Mouse (Mus musculus): ENCODE measurements around the gene Lcmt2. TPM values are rescaled to one million over a fixed set of nuclear protein-coding genes. Genes with fewer than 3 reads are reported as not detected.
A peak's percentile ranks its signal among the peaks of the same experiment; 100 is the strongest.

Lcmt2 gene
- polyA plus RNA-seq, 1 experiment from 2014 or later, result 14.0 TPM

GRCm38 (mm10) chr2:121169173-121169572 is 28.7 kb upstream of the Lcmt2 start:
- WGBS (ENCODE audit: insufficient replicate concordance), result 46% methylated on average over 4 of the region's 4 CpGs
- Histone ChIP-seq H3K4me2 (peak overlapping the region; percentile 96), H3K27ac (ENCODE audit: low read depth, low read length) (no peak overlapping the region), H3K9me3 (replicated peaks; ENCODE audit: control insufficient read depth, low read length) (no peaks in the 10 kb centered on the region), H3K36me3 (ENCODE audit: control insufficient read depth, insufficient read depth, low read length) (no peaks in the 10 kb centered on the region; the same call in 1 of the 2 replicates), H3K4me1 (ENCODE audit: control insufficient read depth, insufficient read depth, low read length) (peaks cover 15% of the 10 kb centered on the region), H3K4me3 (ENCODE audit: low read depth, low read length) (peak overlapping the region; percentile 97), H3K9ac (ENCODE audit: low read depth, low read length) (peak overlapping the region; percentile 93; the same call in 1 of the 2 replicates), H3K27me3 (ENCODE audit: control insufficient read depth, insufficient read depth, low read length) (no peaks in the 10 kb centered on the region)
- no peak for ATAC-seq (replicated peaks; ENCODE audit: insufficient number of reproducible peaks, low FRiP score, low TSS enrichment)

DNA sequence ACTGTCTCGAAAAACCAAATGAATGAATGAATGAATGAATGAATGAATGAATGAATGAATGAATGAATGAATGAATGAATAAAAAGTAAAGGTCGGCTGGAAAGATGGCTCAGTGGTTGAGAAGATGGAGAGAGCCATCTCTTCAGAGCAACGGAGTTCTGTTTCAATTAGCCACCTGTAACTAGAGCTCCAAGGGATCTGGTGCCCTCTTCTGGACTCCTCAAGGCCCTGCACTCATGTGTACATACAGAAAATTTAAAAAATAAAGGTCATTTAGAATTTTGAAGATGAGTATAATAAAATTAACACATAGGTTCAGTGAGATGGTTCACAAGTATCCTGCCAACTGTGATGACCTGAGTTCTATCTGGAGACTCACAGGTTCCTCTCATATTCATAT is 12.6 kb upstream of the Lcmt2 start:
- no peak overlapping the region for H3K4me3 ChIP-seq (ENCODE audit: low read depth, low read length)
- H3K27me3 ChIP-seq (ENCODE audit: control insufficient read depth, insufficient read depth, low read length), result no peaks in the 10 kb centered on the region
- H3K4me2 ChIP-seq, result no peak overlapping the region
- no peak for ATAC-seq (replicated peaks; ENCODE audit: insufficient number of reproducible peaks, low FRiP score, low TSS enrichment)
- peaks cover 6% of the 10 kb centered on the region for H3K36me3 ChIP-seq (ENCODE audit: control insufficient read depth, insufficient read depth, low read length)
- H3K27ac ChIP-seq (ENCODE audit: low read depth, low read length), result no peak overlapping the region
- no peaks in the 10 kb centered on the region for H3K9me3 ChIP-seq (replicated peaks; ENCODE audit: control insufficient read depth, low read length)
- 81% methylated on average over 3 of the region's 3 CpGs for WGBS (ENCODE audit: insufficient replicate concordance)
- H3K9ac ChIP-seq (ENCODE audit: low read depth, low read length), result no peak overlapping the region
- no peaks in the 10 kb centered on the region for H3K4me1 ChIP-seq (ENCODE audit: control insufficient read depth, insufficient read depth, low read length)

DNA sequence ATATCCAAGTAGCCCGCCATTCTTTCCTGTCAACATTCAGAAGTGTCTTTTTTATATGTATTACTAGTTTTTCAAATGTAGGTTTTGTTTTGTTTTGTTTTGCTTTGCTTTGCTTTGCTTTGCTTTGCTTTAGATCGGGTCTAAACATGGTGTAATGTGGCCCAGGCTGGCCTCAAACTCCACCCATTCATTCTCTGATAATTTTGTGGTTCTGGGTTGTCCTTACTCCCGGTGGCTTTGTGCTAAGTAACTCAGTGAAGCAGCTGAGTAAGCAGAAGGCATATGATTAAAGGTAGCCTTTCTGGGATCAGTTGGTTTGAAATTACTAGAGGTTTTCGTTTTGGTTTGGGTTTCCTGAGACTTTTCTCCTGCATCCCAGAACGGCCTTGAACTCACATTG is 9.2 kb upstream of the Lcmt2 start:
- Histone ChIP-seq H3K4me2 (no peak overlapping the region), H3K9ac (ENCODE audit: low read depth, low read length) (no peak overlapping the region), H3K9me3 (replicated peaks; ENCODE audit: control insufficient read depth, low read length) (no peaks in the 10 kb centered on the region), H3K27ac (ENCODE audit: low read depth, low read length) (no peak overlapping the region), H3K4me3 (ENCODE audit: low read depth, low read length) (no peak overlapping the region), H3K36me3 (ENCODE audit: control insufficient read depth, insufficient read depth, low read length) (peaks cover 9% of the 10 kb centered on the region), H3K27me3 (ENCODE audit: control insufficient read depth, insufficient read depth, low read length) (no peaks in the 10 kb centered on the region), H3K4me1 (ENCODE audit: control insufficient read depth, insufficient read depth, low read length) (no peaks in the 10 kb centered on the region)
- no peak for ATAC-seq (replicated peaks; ENCODE audit: insufficient number of reproducible peaks, low FRiP score, low TSS enrichment)
- 76% methylated on average over 5 of the region's 5 CpGs for WGBS (ENCODE audit: insufficient replicate concordance)

GRCm38 (mm10) chr2:121142415-121142814 is 2.0 kb upstream of the Lcmt2 start:
- Histone ChIP-seq H3K27me3 (ENCODE audit: control insufficient read depth, insufficient read depth, low read length) (no peaks in the 10 kb centered on the region), H3K9ac (ENCODE audit: low read depth, low read length) (no peak overlapping the region), H3K4me3 (ENCODE audit: low read depth, low read length) (no peak overlapping the region), H3K4me2 (no peak overlapping the region), H3K9me3 (replicated peaks; ENCODE audit: control insufficient read depth, low read length) (no peaks in the 10 kb centered on the region), H3K4me1 (ENCODE audit: control insufficient read depth, insufficient read depth, low read length) (peaks cover 18% of the 10 kb centered on the region), H3K27ac (ENCODE audit: low read depth, low read length) (no peak overlapping the region), H3K36me3 (ENCODE audit: control insufficient read depth, insufficient read depth, low read length) (peaks cover 9% of the 10 kb centered on the region)
- 74% methylated on average over 2 of the region's 2 CpGs for WGBS (ENCODE audit: insufficient replicate concordance)
- no peak for ATAC-seq (replicated peaks; ENCODE audit: insufficient number of reproducible peaks, low FRiP score, low TSS enrichment)

GRCm38 (mm10) chr2:121141216-121142035 is 973 bp upstream of the Lcmt2 start:
- no peak for ATAC-seq (replicated peaks; ENCODE audit: insufficient number of reproducible peaks, low FRiP score, low TSS enrichment)
- Histone ChIP-seq H3K4me3 (ENCODE audit: low read depth, low read length) (peak overlapping the region; percentile 65), H3K4me1 (ENCODE audit: control insufficient read depth, insufficient read depth, low read length) (peaks cover 18% of the 10 kb centered on the region), H3K9ac (ENCODE audit: low read depth, low read length) (peak overlapping the region; percentile 77), H3K27me3 (ENCODE audit: control insufficient read depth, insufficient read depth, low read length) (no peaks in the 10 kb centered on the region), H3K9me3 (replicated peaks; ENCODE audit: control insufficient read depth, low read length) (no peaks in the 10 kb centered on the region), H3K27ac (ENCODE audit: low read depth, low read length) (peak overlapping the region; percentile 88), H3K4me2 (peak overlapping the region; percentile 88), H3K36me3 (ENCODE audit: control insufficient read depth, insufficient read depth, low read length) (peaks cover 9% of the 10 kb centered on the region)
- 72% methylated on average over 16 of the region's 16 CpGs for WGBS (ENCODE audit: insufficient replicate concordance)

GRCm38 (mm10) chr2:121139266-121140017 is 1.0 kb downstream of the Lcmt2 start:
- Histone ChIP-seq H3K4me1 (ENCODE audit: control insufficient read depth, insufficient read depth, low read length) (peaks cover 18% of the 10 kb centered on the region), H3K4me2 (peak overlapping the region; percentile 88), H3K4me3 (ENCODE audit: low read depth, low read length) (peak overlapping the region; percentile 65), H3K9ac (ENCODE audit: low read depth, low read length) (peak overlapping the region; percentile 75), H3K9me3 (replicated peaks; ENCODE audit: control insufficient read depth, low read length) (no peaks in the 10 kb centered on the region), H3K27me3 (ENCODE audit: control insufficient read depth, insufficient read depth, low read length) (no peaks in the 10 kb centered on the region), H3K27ac (ENCODE audit: low read depth, low read length) (peak overlapping the region; percentile 88), H3K36me3 (ENCODE audit: control insufficient read depth, insufficient read depth, low read length) (peaks cover 9% of the 10 kb centered on the region)
- ATAC-seq (replicated peaks; ENCODE audit: insufficient number of reproducible peaks, low FRiP score, low TSS enrichment), result no peak; the same call in 1 of the 2 replicates
- WGBS (ENCODE audit: insufficient replicate concordance), result 46% methylated on average over 29 of the region's 29 CpGs

GRCm38 (mm10) chr2:121137371-121137770 is 3.1 kb downstream of the Lcmt2 start:
- H3K4me3 ChIP-seq (ENCODE audit: low read depth, low read length), result no peak overlapping the region
- H3K9me3 ChIP-seq (replicated peaks; ENCODE audit: control insufficient read depth, low read length), result no peaks in the 10 kb centered on the region
- H3K9ac ChIP-seq (ENCODE audit: low read depth, low read length), result no peak overlapping the region
- H3K27me3 ChIP-seq (ENCODE audit: control insufficient read depth, insufficient read depth, low read length), result no peaks in the 10 kb centered on the region
- 95% methylated on average over 4 of the region's 4 CpGs for WGBS (ENCODE audit: insufficient replicate concordance)
- H3K27ac ChIP-seq (ENCODE audit: low read depth, low read length), result no peak overlapping the region
- H3K4me1 ChIP-seq (ENCODE audit: control insufficient read depth, insufficient read depth, low read length), result peaks cover 18% of the 10 kb centered on the region
- peaks cover 9% of the 10 kb centered on the region for H3K36me3 ChIP-seq (ENCODE audit: control insufficient read depth, insufficient read depth, low read length)
- no peak overlapping the region for H3K4me2 ChIP-seq
- ATAC-seq (replicated peaks; ENCODE audit: insufficient number of reproducible peaks, low FRiP score, low TSS enrichment), result no peak

DNA sequence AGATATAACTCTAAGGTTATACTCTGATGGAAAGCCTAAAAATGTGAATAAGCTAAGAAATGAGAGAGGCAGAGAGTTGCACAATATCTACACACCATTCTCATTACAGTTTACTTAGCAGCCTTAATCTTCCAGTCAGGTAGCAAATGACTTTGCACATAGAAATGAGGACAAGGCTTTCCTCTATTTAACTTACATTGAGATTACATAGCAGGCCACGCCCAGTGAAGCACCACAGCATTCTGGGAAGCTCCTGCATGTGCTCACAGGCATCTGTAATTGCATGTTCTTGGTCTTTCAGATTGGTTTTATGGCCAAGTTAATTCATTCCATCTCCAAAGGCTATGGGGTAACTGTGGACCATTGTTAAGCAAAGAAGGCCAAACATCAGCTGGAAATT is 7.6 kb downstream of the Lcmt2 start:
- Histone ChIP-seq H3K9ac (ENCODE audit: low read depth, low read length) (no peak overlapping the region), H3K27ac (ENCODE audit: low read depth, low read length) (no peak overlapping the region), H3K4me1 (ENCODE audit: control insufficient read depth, insufficient read depth, low read length) (no peaks in the 10 kb centered on the region), H3K27me3 (ENCODE audit: control insufficient read depth, insufficient read depth, low read length) (no peaks in the 10 kb centered on the region), H3K36me3 (ENCODE audit: control insufficient read depth, insufficient read depth, low read length) (no peaks in the 10 kb centered on the region), H3K4me2 (no peak overlapping the region), H3K4me3 (ENCODE audit: low read depth, low read length) (no peak overlapping the region), H3K9me3 (replicated peaks; ENCODE audit: control insufficient read depth, low read length) (no peaks in the 10 kb centered on the region)
- 63% methylated on average over 1 of the region's 1 CpGs for WGBS (ENCODE audit: insufficient replicate concordance)
- no peak for ATAC-seq (replicated peaks; ENCODE audit: insufficient number of reproducible peaks, low FRiP score, low TSS enrichment)

Measured in heart, embryonic 11.5 days (tissue).